Mouse (Mus musculus): ENCODE measurements around the gene Fam186a.

Gene Fam186a

GRCm38 (mm10) chr15:99872543-99872942 lies 94.3 kb downstream of the Fam186a start:
- no peak for DNase-seq (ENCODE audit: low spot score)

Measured in urinary bladder, postnatal 14 days (tissue).